Mouse (Mus musculus) ovary, postnatal 10 days (tissue): Measurements from ENCODE around the gene Hist1h3c.
"Not testable (repeated sequence)": the region's sequence is repeated elsewhere in the genome, so short reads cannot be mapped to it uniquely, and the experiment has no call there.

Experiments
- DNase-seq: peaks from one replicate; pipeline ENCODE4 v3.0.0; 2022; ENCODE audit warnings: low spot score

Hist1h3c gene

GRCm38 (mm10) chr13:23757211-23757773, 11.9 kb upstream of the Hist1h3c start:
- no peak for DNase-seq

GRCm38 (mm10) chr13:23756790-23757189, 11.4 kb upstream of the Hist1h3c start, which contains the start of gene Hist1h4b:
Gene Hist1h4b, plus strand, starts transcription at chr13:23757013.
- DNase-seq: no peak

DNA sequence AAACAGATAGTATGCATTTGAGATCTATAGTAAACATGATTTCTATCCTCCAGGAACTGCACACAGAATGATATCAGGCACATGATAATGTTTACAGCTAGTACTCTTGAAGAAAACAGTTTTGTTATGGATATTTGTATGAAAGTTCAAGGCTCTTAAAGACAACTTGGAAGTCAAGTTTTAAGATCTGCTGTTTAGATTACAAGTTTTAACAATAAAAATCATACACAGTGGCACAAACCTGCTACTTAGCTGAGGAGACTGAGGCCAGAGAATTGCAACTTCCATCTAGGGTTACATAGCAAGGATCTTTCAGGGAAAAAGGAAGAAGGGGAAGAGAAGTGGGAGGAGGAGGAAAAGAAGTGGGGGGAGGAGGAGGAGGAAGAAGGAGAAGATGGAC, 9.6 kb upstream of the Hist1h3c start:
- DNase-seq: no peak

DNA sequence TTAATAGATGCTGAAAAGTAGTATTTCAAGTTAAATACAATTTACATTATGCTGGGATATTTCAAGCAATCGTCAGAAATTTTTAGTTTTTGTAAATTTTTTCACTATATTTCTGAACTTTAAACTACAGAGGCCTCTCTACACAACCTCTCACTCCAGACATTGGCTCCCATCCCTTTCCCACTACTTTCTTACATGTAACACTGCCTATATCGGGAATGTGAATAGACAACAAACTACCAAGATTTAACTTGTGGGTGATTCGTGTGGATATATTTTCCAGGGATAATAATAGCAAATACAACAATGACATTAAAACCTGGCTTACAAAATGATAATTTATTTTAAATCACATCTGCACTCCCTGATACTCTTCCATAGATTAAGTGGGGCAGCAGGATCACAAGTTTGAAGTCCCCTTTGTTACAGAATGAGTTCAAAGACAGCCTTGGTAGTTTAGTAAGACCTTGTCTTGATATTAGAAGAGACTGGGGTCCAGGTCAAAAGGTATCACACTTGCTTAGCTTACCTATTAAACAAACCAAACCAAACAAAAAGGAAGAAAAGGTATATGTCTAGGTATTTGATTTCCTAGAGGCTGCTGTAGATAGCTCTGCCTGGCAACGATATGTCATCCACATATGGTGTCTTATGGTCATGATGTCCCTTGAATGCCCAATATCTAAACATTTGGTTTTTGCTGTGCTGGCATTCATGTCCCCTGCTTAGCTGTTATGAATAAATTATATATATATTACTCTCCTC, 8.1 kb upstream of the Hist1h3c start:
- DNase-seq: no peak

- no peak for DNase-seq
Observed at GRCm38 (mm10) chr13:23752742-23753172, 7.4 kb upstream of the Hist1h3c start.

DNA sequence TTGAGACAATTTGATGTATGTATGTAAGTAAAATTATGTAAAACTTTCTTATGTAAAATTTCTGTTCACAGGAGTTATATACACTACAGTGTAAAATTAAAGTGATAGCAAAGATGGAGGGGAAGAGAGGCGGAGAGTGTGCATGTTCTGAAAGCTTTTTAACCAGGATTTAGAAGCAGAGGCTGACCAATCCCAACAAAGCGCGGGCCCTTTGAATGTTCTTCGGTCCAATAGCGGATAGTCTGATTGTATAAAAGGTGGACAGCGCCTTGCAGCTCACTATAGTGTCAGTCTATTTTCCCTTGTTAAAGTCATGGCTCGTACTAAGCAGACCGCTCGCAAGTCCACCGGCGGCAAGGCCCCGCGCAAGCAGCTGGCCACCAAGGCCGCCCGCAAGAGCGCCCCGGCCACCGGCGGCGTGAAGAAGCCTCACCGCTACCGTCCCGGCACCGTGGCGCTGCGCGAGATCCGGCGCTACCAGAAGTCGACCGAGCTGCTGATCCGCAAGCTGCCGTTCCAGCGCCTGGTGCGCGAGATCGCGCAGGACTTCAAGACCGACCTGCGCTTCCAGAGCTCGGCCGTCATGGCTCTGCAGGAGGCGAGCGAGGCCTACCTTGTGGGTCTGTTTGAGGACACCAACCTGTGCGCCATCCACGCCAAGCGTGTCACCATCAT, 6.8 kb upstream of the Hist1h3c start, which contains the start of gene Hist1h3b:
TSS of gene Hist1h3b (plus strand) at position 201 of the 675 bp plus-strand sequence.
- DNase-seq: peak; percentile 80

DNA sequence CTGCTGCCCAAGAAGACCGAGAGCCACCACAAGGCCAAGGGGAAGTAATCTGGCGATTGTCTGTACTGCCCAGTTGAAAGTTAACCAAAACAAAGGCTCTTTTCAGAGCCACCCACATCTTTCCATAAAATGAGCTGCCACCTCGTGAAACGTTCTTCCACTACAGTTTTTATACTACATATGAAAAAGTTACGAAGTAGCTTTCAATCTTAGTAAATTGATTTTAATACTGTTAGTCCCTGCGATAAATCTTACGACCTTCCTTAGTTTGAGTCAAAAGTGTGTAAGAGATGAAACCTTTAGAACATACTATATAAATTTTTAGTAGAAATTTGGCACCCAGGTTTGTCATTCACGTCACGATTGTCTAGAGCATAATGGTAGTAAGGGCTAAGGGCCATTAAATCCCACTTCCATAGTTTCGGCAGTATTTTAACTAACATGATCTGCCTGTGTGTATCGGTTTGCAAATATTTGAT, 6.1 kb upstream of the Hist1h3c start:
- no peak for DNase-seq

GRCm38 (mm10) chr13:23750839-23751477, 5.6 kb upstream of the Hist1h3c start, which contains the start of gene Hist1h2ab:
Gene Hist1h2ab, plus strand, starts transcription at chr13:23751126.
- not testable (repeated sequence) for DNase-seq

GRCm38 (mm10) chr13:23749563-23750121, 4.2 kb upstream of the Hist1h3c start:
- no peak for DNase-seq

GRCm38 (mm10) chr13:23747892-23748288, 2.5 kb upstream of the Hist1h3c start:
- DNase-seq: no peak

GRCm38 (mm10) chr13:23747081-23747891, 1.9 kb upstream of the Hist1h3c start:
- no peak for DNase-seq

DNA sequence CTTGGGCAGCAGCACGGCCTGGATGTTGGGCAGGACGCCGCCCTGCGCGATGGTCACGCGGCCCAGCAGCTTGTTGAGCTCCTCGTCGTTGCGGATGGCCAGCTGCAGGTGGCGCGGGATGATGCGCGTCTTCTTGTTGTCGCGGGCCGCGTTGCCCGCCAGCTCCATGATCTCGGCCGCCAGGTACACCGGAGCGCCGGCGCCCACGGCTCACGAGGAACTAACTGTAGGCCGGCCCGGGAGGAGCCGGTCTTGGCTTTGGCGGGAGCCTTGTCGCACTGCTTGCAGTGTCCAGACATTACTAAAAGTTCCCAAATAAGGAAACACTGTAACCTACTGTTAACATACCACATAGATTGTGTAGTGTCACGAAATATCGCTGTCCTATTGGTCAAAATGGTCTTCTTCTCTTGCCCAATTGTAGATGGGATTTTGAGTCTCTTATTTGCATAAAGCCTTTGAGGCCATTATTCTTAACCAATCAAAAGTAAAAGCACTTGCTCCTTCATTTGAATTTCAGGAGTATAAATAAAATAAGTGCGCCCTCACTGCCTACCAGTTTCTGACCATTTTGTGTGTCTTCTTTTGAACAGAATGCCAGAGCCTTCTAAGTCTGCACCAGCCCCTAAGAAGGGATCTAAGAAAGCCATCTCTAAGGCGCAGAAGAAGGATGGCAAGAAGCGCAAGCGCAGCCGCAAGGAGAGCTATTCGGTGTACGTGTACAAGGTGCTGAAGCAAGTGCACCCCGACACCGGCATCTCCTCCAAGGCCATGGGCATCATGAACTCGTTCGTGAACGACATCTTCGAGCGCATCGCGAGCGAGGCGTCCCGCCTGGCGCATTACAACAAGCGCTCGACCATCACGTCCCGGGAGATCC, 1.0 kb upstream of the Hist1h3c start, which contains the start of gene Hist1h2bb:
TSS of gene Hist1h2bb (plus strand) at position 534 of the 880 bp plus-strand sequence.
- DNase-seq: peak; percentile 66

DNA sequence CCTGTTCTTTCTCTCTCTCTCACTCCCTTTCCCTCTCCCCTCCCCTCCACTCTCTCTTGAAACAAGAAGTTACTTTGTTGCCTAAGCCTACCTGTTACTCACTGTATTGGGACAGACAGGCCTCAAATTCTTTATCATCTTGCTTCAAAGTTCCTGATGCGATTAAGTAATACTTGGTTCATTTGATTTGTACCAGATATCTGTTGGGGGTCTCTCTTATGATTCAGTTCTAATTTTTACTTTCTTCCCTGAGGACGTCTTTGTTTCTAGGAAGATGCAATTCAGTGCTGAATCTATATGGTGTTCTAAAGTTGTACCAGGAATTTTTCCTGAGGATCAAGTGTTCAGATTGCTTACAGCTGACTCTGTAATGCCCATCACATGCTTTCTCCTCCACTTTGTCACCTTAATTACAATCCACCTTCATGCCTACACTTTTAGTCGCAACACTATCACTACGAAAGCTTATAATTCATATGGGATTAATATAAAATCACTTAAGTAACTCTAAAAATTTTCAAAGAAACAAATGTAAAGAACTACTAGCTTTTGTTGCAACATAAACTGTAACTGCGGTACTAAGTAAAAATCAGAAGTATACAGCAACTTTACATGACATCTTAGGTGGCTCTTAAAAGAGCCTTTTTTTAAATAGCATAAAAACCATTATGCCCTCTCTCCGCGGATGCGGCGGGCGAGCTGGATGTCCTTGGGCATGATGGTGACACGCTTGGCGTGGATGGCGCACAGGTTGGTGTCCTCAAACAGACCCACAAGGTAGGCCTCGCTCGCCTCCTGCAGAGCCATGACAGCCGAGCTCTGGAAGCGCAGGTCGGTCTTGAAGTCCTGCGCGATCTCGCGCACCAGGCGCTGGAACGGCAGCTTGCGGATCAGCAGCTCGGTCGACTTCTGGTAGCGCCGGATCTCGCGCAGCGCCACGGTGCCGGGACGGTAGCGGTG, 701 bp downstream of the Hist1h3c start:
- no peak for DNase-seq

- DNase-seq: no peak
Observed at GRCm38 (mm10) chr13:23743963-23744362, 1.4 kb downstream of the Hist1h3c start.

- DNase-seq: no peak
Observed at GRCm38 (mm10) chr13:23743215-23743614, 2.2 kb downstream of the Hist1h3c start.

DNA sequence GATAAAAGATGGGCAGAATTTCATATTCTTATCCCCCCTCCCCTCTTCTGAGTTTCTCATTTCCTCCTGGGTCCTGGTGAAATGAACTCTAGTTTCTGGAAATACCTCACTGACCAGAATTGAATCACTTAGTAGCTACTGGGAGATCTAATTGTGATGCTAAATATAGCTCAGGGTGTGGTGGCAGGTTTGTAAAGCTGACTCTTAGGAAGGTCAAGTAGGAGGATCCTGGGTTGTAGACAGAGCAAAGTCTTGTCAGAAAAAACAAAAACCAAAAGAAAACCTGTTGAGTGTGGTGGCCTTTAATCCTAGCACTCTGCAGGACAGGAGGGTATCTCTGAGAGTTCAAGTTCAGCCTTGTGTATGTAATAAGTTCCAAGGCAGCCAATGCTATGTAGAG, 3.4 kb downstream of the Hist1h3c start:
- no peak for DNase-seq

DNA sequence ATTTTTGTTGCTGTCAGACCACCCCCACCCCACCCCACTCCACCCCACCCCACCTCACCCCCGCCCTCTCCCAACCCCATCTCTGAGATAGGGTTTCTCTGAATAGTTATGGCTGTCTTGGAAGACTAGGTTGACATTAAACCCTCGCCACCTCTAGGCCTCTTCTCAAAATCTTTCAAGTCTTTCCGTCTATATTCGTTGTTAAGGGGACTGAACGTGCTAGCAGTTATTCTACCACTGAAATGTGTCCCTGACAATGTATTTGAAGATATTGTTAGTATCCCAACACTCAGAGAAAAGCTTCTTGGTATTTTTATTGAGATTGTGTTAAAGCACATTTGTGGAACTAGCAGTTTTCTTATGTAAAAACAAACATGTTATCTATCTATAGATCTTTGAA, 4.5 kb downstream of the Hist1h3c start:
- no peak for DNase-seq

- no peak for DNase-seq
Observed at GRCm38 (mm10) chr13:23740256-23740840, 5.1 kb downstream of the Hist1h3c start.
